Mouse (Mus musculus): ENCODE measurements around the gene Paqr9. TPM values are rescaled to one million over a fixed set of nuclear protein-coding genes. Genes with fewer than 3 reads are reported as not detected.

Paqr9 gene
- polyA plus RNA-seq, 1 experiment from 2014 or later = 2.8 TPM

- no peaks in the 10 kb centered on the region for H3K4me1 ChIP-seq (replicated peaks; ENCODE audit: insufficient read depth, low read length)
- no peak for ATAC-seq (replicated peaks; ENCODE audit: low FRiP score, low read depth)
- H3K4me2 ChIP-seq (ENCODE audit: low read length) = no peak overlapping the region
- 72% methylated on average over 5 of the region's 5 CpGs for WGBS
- H3K36me3 ChIP-seq (ENCODE audit: insufficient read depth, low read length) = no peaks in the 10 kb centered on the region
- no peak for DNase-seq (ENCODE audit: low spot score)
- H3K4me3 ChIP-seq (replicated peaks; ENCODE audit: low read depth, low read length) = no peak overlapping the region
- no peaks in the 10 kb centered on the region for H3K27me3 ChIP-seq (ENCODE audit: insufficient read depth, low read length)
- TF ChIP-seq CTCF (IDR thresholded peaks at IDR 0.05; ENCODE audit: low read depth) = no peak
- H3K9ac ChIP-seq (ENCODE audit: low read depth, low read length) = no peak overlapping the region
- no peak overlapping the region for H3K27ac ChIP-seq
- H3K9me3 ChIP-seq (replicated peaks; ENCODE audit: low read length) = no peaks in the 10 kb centered on the region
These were observed 38.9 kb upstream of the Paqr9 start for GRCm38 (mm10) chr9:95520563-95520962.

- H3K27me3 ChIP-seq (ENCODE audit: insufficient read depth, low read length) = no peaks in the 10 kb centered on the region
- no peak overlapping the region for H3K27ac ChIP-seq
- no peak overlapping the region for H3K4me3 ChIP-seq (replicated peaks; ENCODE audit: low read depth, low read length)
- DNase-seq (ENCODE audit: low spot score) (no peak), ATAC-seq (replicated peaks; ENCODE audit: low FRiP score, low read depth) (no peak)
- no peak for TF ChIP-seq CTCF (IDR thresholded peaks at IDR 0.05; ENCODE audit: low read depth)
- H3K9me3 ChIP-seq (replicated peaks; ENCODE audit: low read length) = no peaks in the 10 kb centered on the region
- no peak overlapping the region for H3K9ac ChIP-seq (ENCODE audit: low read depth, low read length)
- no peak overlapping the region for H3K4me2 ChIP-seq (ENCODE audit: low read length)
- no peaks in the 10 kb centered on the region for H3K4me1 ChIP-seq (replicated peaks; ENCODE audit: insufficient read depth, low read length)
- no peaks in the 10 kb centered on the region for H3K36me3 ChIP-seq (ENCODE audit: insufficient read depth, low read length)
- 82% methylated on average over 8 of the region's 8 CpGs for WGBS
These were observed 38.4 kb upstream of the Paqr9 start for GRCm38 (mm10) chr9:95521031-95521430.

GRCm38 (mm10) chr9:95521566-95521965, 37.9 kb upstream of the Paqr9 start:
- ATAC-seq (replicated peaks; ENCODE audit: low FRiP score, low read depth) = no peak
- TF ChIP-seq CTCF (IDR thresholded peaks at IDR 0.05; ENCODE audit: low read depth) = no peak

GRCm38 (mm10) chr9:95522561-95522960, 36.9 kb upstream of the Paqr9 start:
- H3K9ac ChIP-seq (ENCODE audit: low read depth, low read length) = no peak overlapping the region
- no peaks in the 10 kb centered on the region for H3K4me1 ChIP-seq (replicated peaks; ENCODE audit: insufficient read depth, low read length)
- no peaks in the 10 kb centered on the region for H3K27me3 ChIP-seq (ENCODE audit: insufficient read depth, low read length)
- 88% methylated on average over 2 of the region's 2 CpGs for WGBS
- no peak for TF ChIP-seq CTCF (IDR thresholded peaks at IDR 0.05; ENCODE audit: low read depth)
- H3K4me3 ChIP-seq (replicated peaks; ENCODE audit: low read depth, low read length) = no peak overlapping the region
- ATAC-seq (replicated peaks; ENCODE audit: low FRiP score, low read depth) = no peak
- no peak overlapping the region for H3K4me2 ChIP-seq (ENCODE audit: low read length)
- no peak for DNase-seq (ENCODE audit: low spot score)
- H3K27ac ChIP-seq = no peak overlapping the region
- no peaks in the 10 kb centered on the region for H3K36me3 ChIP-seq (ENCODE audit: insufficient read depth, low read length)
- H3K9me3 ChIP-seq (replicated peaks; ENCODE audit: low read length) = no peaks in the 10 kb centered on the region

More at GRCm38 (mm10) chr9:95521566-95521965, 37.9 kb upstream of the Paqr9 start:
- no peak for DNase-seq (ENCODE audit: low spot score)
- Histone ChIP-seq H3K9me3 (replicated peaks; ENCODE audit: low read length) (no peaks in the 10 kb centered on the region), H3K27me3 (ENCODE audit: insufficient read depth, low read length) (no peaks in the 10 kb centered on the region), H3K4me1 (replicated peaks; ENCODE audit: insufficient read depth, low read length) (no peaks in the 10 kb centered on the region), H3K27ac (no peak overlapping the region), H3K4me3 (replicated peaks; ENCODE audit: low read depth, low read length) (no peak overlapping the region), H3K4me2 (ENCODE audit: low read length) (no peak overlapping the region), H3K9ac (ENCODE audit: low read depth, low read length) (no peak overlapping the region), H3K36me3 (ENCODE audit: insufficient read depth, low read length) (no peaks in the 10 kb centered on the region)
- WGBS = 37% methylated on average over 10 of the region's 10 CpGs

GRCm38 (mm10) chr9:95525376-95525775, 34.1 kb upstream of the Paqr9 start:
- ATAC-seq (replicated peaks; ENCODE audit: low FRiP score, low read depth) = no peak
- no peak overlapping the region for H3K27ac ChIP-seq
- no peak overlapping the region for H3K4me2 ChIP-seq (ENCODE audit: low read length)
- no peak for DNase-seq (ENCODE audit: low spot score)
- WGBS = 83% methylated on average over 6 of the region's 6 CpGs
- H3K4me3 ChIP-seq (replicated peaks; ENCODE audit: low read depth, low read length) = no peak overlapping the region
- H3K36me3 ChIP-seq (ENCODE audit: insufficient read depth, low read length) = no peaks in the 10 kb centered on the region
- no peaks in the 10 kb centered on the region for H3K4me1 ChIP-seq (replicated peaks; ENCODE audit: insufficient read depth, low read length)
- no peak for TF ChIP-seq CTCF (IDR thresholded peaks at IDR 0.05; ENCODE audit: low read depth)
- no peak overlapping the region for H3K9ac ChIP-seq (ENCODE audit: low read depth, low read length)
- no peaks in the 10 kb centered on the region for H3K9me3 ChIP-seq (replicated peaks; ENCODE audit: low read length)
- H3K27me3 ChIP-seq (ENCODE audit: insufficient read depth, low read length) = no peaks in the 10 kb centered on the region

DNA sequence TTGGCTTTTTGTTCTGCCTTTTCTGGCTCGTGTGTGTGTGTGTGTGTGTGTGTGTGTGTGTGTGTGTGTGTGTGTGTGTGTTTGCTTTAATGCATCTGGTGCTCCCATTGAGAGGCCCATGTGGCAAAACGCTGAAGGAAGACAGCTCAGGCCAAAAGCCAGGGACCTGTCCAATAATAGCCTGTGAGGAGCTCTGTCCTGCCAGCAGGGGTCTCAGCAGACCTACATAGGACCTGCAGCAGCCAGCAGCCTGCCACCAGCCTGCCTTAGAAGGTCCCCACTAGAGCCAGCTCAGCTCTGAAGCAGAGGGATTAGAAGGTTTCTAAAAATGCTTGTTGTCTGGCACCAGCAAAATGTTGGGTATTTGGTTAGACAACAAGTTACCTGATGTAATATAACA, 33.5 kb upstream of the Paqr9 start:
- 18% methylated on average over 2 of the region's 2 CpGs for WGBS
- TF ChIP-seq CTCF (IDR thresholded peaks at IDR 0.05; ENCODE audit: low read depth) = peak; percentile 76
- H3K27ac ChIP-seq = no peak overlapping the region
- no peaks in the 10 kb centered on the region for H3K4me1 ChIP-seq (replicated peaks; ENCODE audit: insufficient read depth, low read length)
- H3K27me3 ChIP-seq (ENCODE audit: insufficient read depth, low read length) = no peaks in the 10 kb centered on the region
- H3K4me2 ChIP-seq (ENCODE audit: low read length) = no peak overlapping the region
- ATAC-seq (replicated peaks; ENCODE audit: low FRiP score, low read depth) = peak; percentile 78
- DNase-seq (ENCODE audit: low spot score) = peak; percentile 57
- H3K4me3 ChIP-seq (replicated peaks; ENCODE audit: low read depth, low read length) = no peak overlapping the region
- no peaks in the 10 kb centered on the region for H3K9me3 ChIP-seq (replicated peaks; ENCODE audit: low read length)
- no peaks in the 10 kb centered on the region for H3K36me3 ChIP-seq (ENCODE audit: insufficient read depth, low read length)
- H3K9ac ChIP-seq (ENCODE audit: low read depth, low read length) = no peak overlapping the region

DNA sequence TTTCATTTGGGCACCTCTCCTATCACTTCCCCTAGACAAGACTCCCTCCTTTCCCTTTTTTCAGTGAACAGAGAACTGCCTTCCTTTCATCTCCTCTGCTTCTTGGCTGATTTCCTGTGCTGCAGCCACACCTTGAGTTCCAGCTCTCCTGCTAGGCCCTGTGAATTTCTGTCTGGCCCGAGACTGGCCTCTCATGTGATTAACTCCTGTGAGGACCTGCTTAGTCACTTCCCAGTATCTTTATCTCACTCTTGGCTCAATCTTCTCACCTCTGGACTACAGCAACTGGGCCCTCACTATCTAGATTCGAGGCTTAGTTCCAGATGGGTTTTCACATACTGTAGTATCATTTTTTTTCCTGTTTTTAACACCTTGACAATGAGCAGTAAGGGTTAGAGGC, 31.8 kb upstream of the Paqr9 start:
- Histone ChIP-seq H3K4me3 (replicated peaks; ENCODE audit: low read depth, low read length) (no peak overlapping the region), H3K9ac (ENCODE audit: low read depth, low read length) (no peak overlapping the region), H3K9me3 (replicated peaks; ENCODE audit: low read length) (no peaks in the 10 kb centered on the region), H3K36me3 (ENCODE audit: insufficient read depth, low read length) (no peaks in the 10 kb centered on the region), H3K4me1 (replicated peaks; ENCODE audit: insufficient read depth, low read length) (no peaks in the 10 kb centered on the region), H3K27me3 (ENCODE audit: insufficient read depth, low read length) (no peaks in the 10 kb centered on the region), H3K27ac (no peak overlapping the region), H3K4me2 (ENCODE audit: low read length) (no peak overlapping the region)
- TF ChIP-seq CTCF (IDR thresholded peaks at IDR 0.05; ENCODE audit: low read depth) = no peak
- ATAC-seq (replicated peaks; ENCODE audit: low FRiP score, low read depth) (no peak), DNase-seq (ENCODE audit: low spot score) (no peak)
- WGBS = 59% methylated on average over 2 of the region's 2 CpGs
